Mouse (Mus musculus): ENCODE measurements around the gene Asb14. TPM values are rescaled to one million over a fixed set of nuclear protein-coding genes. Genes with fewer than 3 reads are reported as not detected.

The Asb14 gene
- polyA plus RNA-seq, 1 experiment: not detected

DNA sequence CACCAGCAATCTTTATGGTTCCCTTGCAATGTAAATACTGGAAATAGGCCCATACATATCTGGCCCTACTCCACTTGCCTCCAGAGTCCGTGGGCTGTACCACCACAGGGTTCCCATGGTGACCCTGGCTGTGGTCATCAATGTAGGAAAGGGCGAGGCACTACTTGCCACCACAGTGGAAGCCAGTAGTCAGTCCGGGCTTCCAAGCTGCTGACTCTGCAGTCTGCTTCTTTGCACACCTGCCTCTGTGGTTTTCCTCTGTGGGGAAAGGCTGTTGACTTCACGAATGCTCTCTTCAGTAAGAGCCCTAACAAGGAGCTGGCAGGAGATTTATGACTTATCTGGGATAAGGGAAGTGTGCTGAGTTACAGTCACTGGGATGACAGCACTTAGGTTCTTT, 15.6 kb upstream of the Asb14 start:
- WGBS: 6% methylated on average over 4 of the region's 4 CpGs
- TF ChIP-seq CTCF (IDR thresholded peaks at IDR 0.05; ENCODE audit: extremely low read depth, insufficient read depth, insufficient read length, insufficient replicate concordance) (no peak), POLR2A (IDR thresholded peaks at IDR 0.05; ENCODE audit: low read depth, low read length) (no peak)
- Histone ChIP-seq H3K4me3 (ENCODE audit: extremely low read depth, insufficient read depth, insufficient read length) (no peak overlapping the region), H3K27ac (ENCODE audit: insufficient read depth, low read length) (no peak overlapping the region), H3K27me3 (ENCODE audit: control insufficient read depth, insufficient read depth, low read length) (no peaks in the 10 kb centered on the region), H3K4me1 (ENCODE audit: control insufficient read depth, insufficient read depth, insufficient read length) (no peaks in the 10 kb centered on the region), H3K36me3 (ENCODE audit: control insufficient read depth, insufficient read depth, low read length) (no peaks in the 10 kb centered on the region)
- DNase-seq (ENCODE audit: low read depth in 1 of 2, low spot score in 2 of 2): no peak

DNA sequence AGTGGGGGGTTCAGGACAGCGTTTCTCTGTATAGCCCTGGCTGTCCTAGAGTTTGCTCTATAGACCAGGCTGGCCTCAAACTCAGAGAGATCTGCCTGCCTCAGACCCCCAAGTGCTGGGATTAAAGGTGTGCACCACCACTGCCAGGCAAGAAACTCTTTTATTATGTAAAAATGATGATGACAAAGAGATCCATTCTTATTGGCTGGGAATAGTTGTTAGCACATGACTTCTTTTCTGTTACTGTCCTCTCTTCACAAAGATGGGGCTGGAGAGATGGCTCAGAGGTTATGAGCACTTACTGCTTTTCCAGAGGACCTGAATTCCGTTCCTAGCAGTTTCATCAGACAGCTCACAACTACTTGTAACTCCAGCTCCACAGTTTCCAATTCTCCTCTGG, 14.4 kb upstream of the Asb14 start:
- H3K4me3 ChIP-seq (ENCODE audit: extremely low read depth, insufficient read depth, insufficient read length): no peak overlapping the region
- TF ChIP-seq CTCF (IDR thresholded peaks at IDR 0.05; ENCODE audit: extremely low read depth, insufficient read depth, insufficient read length, insufficient replicate concordance): no peak
- no peak for TF ChIP-seq POLR2A (IDR thresholded peaks at IDR 0.05; ENCODE audit: low read depth, low read length)
- H3K27ac ChIP-seq (ENCODE audit: insufficient read depth, low read length): no peak overlapping the region
- no peak for DNase-seq (ENCODE audit: low read depth in 1 of 2, low spot score in 2 of 2)
- 75% methylated on average over 2 of the region's 2 CpGs for WGBS
- no peaks in the 10 kb centered on the region for H3K36me3 ChIP-seq (ENCODE audit: control insufficient read depth, insufficient read depth, low read length)
- H3K27me3 ChIP-seq (ENCODE audit: control insufficient read depth, insufficient read depth, low read length): no peaks in the 10 kb centered on the region
- H3K4me1 ChIP-seq (ENCODE audit: control insufficient read depth, insufficient read depth, insufficient read length): no peaks in the 10 kb centered on the region

DNA sequence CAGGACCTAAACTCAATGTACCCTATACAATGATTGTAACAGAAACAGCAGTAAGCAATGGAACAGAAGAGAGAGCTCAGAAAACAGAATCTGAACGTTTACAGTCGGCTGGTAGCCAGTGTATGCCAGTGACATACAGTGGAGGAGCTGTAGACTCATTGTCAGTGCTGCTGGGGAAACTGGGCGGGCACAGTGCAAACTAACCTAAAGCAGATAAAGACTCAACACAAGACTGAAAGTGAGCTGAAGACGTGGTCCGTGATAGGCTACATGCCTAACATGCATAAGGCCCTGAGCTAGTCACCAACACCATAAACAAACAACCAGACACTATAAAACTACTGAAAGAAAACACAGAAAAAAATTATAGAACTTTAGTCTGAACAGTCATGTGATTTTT, 12.7 kb upstream of the Asb14 start:
- H3K4me1 ChIP-seq (ENCODE audit: control insufficient read depth, insufficient read depth, insufficient read length): no peaks in the 10 kb centered on the region
- TF ChIP-seq POLR2A (IDR thresholded peaks at IDR 0.05; ENCODE audit: low read depth, low read length) (no peak), CTCF (IDR thresholded peaks at IDR 0.05; ENCODE audit: extremely low read depth, insufficient read depth, insufficient read length, insufficient replicate concordance) (no peak)
- no peaks in the 10 kb centered on the region for H3K27me3 ChIP-seq (ENCODE audit: control insufficient read depth, insufficient read depth, low read length)
- no peaks in the 10 kb centered on the region for H3K36me3 ChIP-seq (ENCODE audit: control insufficient read depth, insufficient read depth, low read length)
- 86% methylated on average over 5 of the region's 5 CpGs for WGBS
- no peak overlapping the region for H3K4me3 ChIP-seq (ENCODE audit: extremely low read depth, insufficient read depth, insufficient read length)
- no peak overlapping the region for H3K27ac ChIP-seq (ENCODE audit: insufficient read depth, low read length)
- no peak for DNase-seq (ENCODE audit: low read depth in 1 of 2, low spot score in 2 of 2)

DNA sequence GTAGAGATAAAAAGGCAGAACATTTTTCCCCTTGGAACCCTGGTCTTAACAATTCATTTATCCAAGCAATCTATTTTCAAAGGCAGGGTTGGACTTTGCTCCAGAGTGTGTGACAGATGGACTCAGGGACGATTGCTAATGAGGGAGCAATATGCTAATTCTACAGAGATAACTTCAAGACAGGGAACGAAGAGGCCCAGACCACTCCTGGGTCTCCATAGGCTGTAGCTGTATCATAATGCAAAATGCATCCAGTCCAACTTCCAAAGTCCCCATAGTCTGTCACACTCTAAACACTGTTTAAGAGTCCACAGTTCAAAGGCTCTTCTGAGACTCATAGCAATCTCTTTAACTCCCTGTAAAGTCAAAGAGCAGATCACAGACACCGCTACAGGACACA, 7.1 kb upstream of the Asb14 start:
- TF ChIP-seq POLR2A (IDR thresholded peaks at IDR 0.05; ENCODE audit: low read depth, low read length) (no peak), CTCF (IDR thresholded peaks at IDR 0.05; ENCODE audit: extremely low read depth, insufficient read depth, insufficient read length, insufficient replicate concordance) (no peak)
- H3K27me3 ChIP-seq (ENCODE audit: control insufficient read depth, insufficient read depth, low read length): no peaks in the 10 kb centered on the region
- no peaks in the 10 kb centered on the region for H3K36me3 ChIP-seq (ENCODE audit: control insufficient read depth, insufficient read depth, low read length)
- WGBS: 89% methylated on average over 3 of the region's 3 CpGs
- no peaks in the 10 kb centered on the region for H3K4me1 ChIP-seq (ENCODE audit: control insufficient read depth, insufficient read depth, insufficient read length)
- DNase-seq (ENCODE audit: low read depth in 1 of 2, low spot score in 2 of 2): no peak
- H3K27ac ChIP-seq (ENCODE audit: insufficient read depth, low read length): no peak overlapping the region
- no peak overlapping the region for H3K4me3 ChIP-seq (ENCODE audit: extremely low read depth, insufficient read depth, insufficient read length)

DNA sequence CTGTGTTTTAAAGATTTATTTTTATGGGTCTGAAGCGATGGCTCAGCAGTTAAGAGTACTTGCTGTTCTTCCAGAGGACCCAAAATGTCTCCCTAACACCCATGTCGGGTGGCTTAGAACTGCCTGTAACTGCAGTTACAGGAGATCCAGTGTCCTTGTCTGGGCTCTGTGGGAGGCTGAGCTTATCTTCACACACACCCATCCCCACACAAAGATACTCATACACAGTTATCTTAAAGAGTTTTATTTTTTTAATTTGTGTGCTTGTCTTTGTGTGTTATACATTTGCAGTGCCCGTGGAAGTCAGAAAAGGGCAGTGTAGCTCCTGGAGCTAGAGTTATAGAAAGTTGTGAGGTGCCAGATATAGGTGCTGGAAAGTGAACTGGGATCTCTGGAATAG, 3.6 kb upstream of the Asb14 start:
- no peaks in the 10 kb centered on the region for H3K27me3 ChIP-seq (ENCODE audit: control insufficient read depth, insufficient read depth, low read length)
- no peaks in the 10 kb centered on the region for H3K4me1 ChIP-seq (ENCODE audit: control insufficient read depth, insufficient read depth, insufficient read length)
- no peak overlapping the region for H3K4me3 ChIP-seq (ENCODE audit: extremely low read depth, insufficient read depth, insufficient read length)
- TF ChIP-seq CTCF (IDR thresholded peaks at IDR 0.05; ENCODE audit: extremely low read depth, insufficient read depth, insufficient read length, insufficient replicate concordance) (no peak), POLR2A (IDR thresholded peaks at IDR 0.05; ENCODE audit: low read depth, low read length) (no peak)
- DNase-seq (ENCODE audit: low read depth in 1 of 2, low spot score in 2 of 2): no peak
- no peaks in the 10 kb centered on the region for H3K36me3 ChIP-seq (ENCODE audit: control insufficient read depth, insufficient read depth, low read length)
- 81% methylated on average over 3 of the region's 3 CpGs for WGBS
- no peak overlapping the region for H3K27ac ChIP-seq (ENCODE audit: insufficient read depth, low read length)

DNA sequence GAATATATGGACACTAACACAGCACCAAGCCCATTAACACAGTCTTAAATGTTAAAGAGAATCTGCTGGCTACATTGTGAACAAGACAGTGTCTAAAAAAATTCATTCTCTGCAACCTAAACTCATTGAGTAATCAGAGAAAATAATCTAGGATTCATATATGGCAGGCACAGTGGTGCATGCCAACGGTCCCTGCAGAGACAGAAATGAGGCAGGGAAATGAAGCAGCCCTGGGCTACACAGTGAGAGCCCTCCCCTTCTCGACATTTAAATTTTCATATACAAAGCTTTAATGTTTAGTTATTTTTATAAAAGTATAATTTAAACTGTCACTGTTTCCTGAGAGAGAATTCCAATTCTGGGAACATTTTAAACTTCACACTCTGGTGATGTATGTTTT, 5.1 kb downstream of the Asb14 start:
- Histone ChIP-seq H3K27me3 (ENCODE audit: control insufficient read depth, insufficient read depth, low read length) (no peaks in the 10 kb centered on the region), H3K4me3 (ENCODE audit: extremely low read depth, insufficient read depth, insufficient read length) (no peak overlapping the region), H3K36me3 (ENCODE audit: control insufficient read depth, insufficient read depth, low read length) (no peaks in the 10 kb centered on the region), H3K4me1 (ENCODE audit: control insufficient read depth, insufficient read depth, insufficient read length) (no peaks in the 10 kb centered on the region), H3K27ac (ENCODE audit: insufficient read depth, low read length) (no peak overlapping the region)
- DNase-seq (ENCODE audit: low read depth in 1 of 2, low spot score in 2 of 2): no peak
- TF ChIP-seq POLR2A (IDR thresholded peaks at IDR 0.05; ENCODE audit: low read depth, low read length) (no peak), CTCF (IDR thresholded peaks at IDR 0.05; ENCODE audit: extremely low read depth, insufficient read depth, insufficient read length, insufficient replicate concordance) (no peak)
- WGBS: 92% methylated on average over 2 of the region's 2 CpGs

DNA sequence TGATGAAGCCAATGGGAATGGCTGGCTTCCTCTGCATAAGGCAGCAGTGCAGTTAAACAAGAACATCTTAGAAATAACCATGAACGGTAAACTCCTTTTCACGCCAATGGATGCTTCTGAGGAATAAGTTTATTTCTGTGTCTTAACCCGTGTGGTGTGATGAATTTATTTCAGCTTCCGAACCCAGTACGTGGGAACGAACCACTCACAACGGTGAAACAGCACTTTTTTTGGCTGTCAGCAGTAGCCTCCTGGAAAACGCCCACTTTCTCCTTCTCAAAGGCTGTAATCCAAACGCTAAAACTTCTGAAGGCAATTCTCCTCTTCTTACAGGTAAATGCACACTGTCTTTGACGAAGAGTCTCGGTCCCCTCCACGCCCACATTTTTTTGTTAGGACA, 6.5 kb downstream of the Asb14 start:
- Histone ChIP-seq H3K4me3 (ENCODE audit: extremely low read depth, insufficient read depth, insufficient read length) (no peak overlapping the region), H3K27ac (ENCODE audit: insufficient read depth, low read length) (no peak overlapping the region), H3K4me1 (ENCODE audit: control insufficient read depth, insufficient read depth, insufficient read length) (no peaks in the 10 kb centered on the region), H3K27me3 (ENCODE audit: control insufficient read depth, insufficient read depth, low read length) (no peaks in the 10 kb centered on the region), H3K36me3 (ENCODE audit: control insufficient read depth, insufficient read depth, low read length) (no peaks in the 10 kb centered on the region)
- TF ChIP-seq CTCF (IDR thresholded peaks at IDR 0.05; ENCODE audit: extremely low read depth, insufficient read depth, insufficient read length, insufficient replicate concordance): no peak
- TF ChIP-seq POLR2A (IDR thresholded peaks at IDR 0.05; ENCODE audit: low read depth, low read length): no peak
- DNase-seq (ENCODE audit: low read depth in 1 of 2, low spot score in 2 of 2): no peak
- WGBS: 89% methylated on average over 12 of the region's 12 CpGs

Measured in spleen, adult 2 months (tissue).